Mouse (Mus musculus): ENCODE data around the gene Clhc1. TPM values are rescaled to one million over a fixed set of nuclear protein-coding genes. Genes with fewer than 3 reads are reported as not detected.

Clhc1 gene
- polyA plus RNA-seq, 1 experiment from 2014 or later, result 0.19 TPM

DNA sequence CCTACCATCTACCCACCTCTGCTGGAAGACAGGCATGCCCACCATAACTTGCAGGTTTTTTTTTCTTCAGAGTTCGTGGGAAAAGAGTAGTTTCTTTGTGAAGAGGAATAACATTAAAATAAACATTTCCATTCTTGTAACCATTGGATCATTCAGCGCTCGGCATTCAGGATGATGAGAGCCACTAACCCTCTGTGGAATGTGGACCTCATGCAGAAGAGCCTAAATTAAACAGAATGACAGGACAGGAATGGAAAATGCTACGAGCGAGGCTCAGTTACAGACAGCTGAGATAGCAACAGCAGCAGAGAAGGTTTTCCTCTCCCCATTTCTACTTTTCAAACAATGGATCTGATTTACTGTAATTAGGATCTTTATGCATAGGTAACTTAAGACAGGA lies 78.8 kb downstream of the Clhc1 start:
- no peaks in the 10 kb centered on the region for H3K36me3 ChIP-seq
- H3K27me3 ChIP-seq, result no peaks in the 10 kb centered on the region
- ATAC-seq, result no peak
- no peaks in the 10 kb centered on the region for H3K4me1 ChIP-seq (replicated peaks)
- no peak overlapping the region for H3K27ac ChIP-seq
- no peak overlapping the region for H3K9ac ChIP-seq (replicated peaks)
- no peak overlapping the region for H3K4me3 ChIP-seq (replicated peaks)
- no peaks in the 10 kb centered on the region for H3K9me3 ChIP-seq
- WGBS, result 76% methylated on average over 5 of the region's 5 CpGs
- H3K4me2 ChIP-seq (replicated peaks), result no peak overlapping the region

DNA sequence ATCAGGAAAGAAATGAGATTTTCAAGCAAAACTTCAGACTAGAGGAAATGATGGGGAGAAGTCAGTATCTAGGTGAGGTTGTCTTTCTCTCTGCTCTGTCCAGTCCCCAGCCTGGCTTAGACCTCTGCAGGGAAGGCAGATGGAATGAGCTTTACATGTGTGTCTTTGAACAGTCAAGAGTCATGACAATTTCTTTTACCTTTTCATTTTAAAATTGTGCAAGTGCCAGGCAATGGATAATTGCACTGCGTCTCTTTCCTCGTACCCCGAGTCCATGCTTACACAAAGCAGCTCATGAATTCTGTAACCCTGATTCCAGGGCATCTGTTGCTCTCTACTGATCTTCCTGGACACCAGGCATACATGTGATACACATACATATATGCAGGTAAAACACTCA lies 80.0 kb downstream of the Clhc1 start:
- H3K9ac ChIP-seq (replicated peaks), result no peak overlapping the region
- H3K4me3 ChIP-seq (replicated peaks), result no peak overlapping the region
- no peaks in the 10 kb centered on the region for H3K27me3 ChIP-seq
- WGBS, result 96% methylated on average over 3 of the region's 3 CpGs
- no peak for ATAC-seq
- no peaks in the 10 kb centered on the region for H3K9me3 ChIP-seq
- H3K36me3 ChIP-seq, result no peaks in the 10 kb centered on the region
- H3K4me1 ChIP-seq (replicated peaks), result no peaks in the 10 kb centered on the region
- H3K27ac ChIP-seq, result no peak overlapping the region
- H3K4me2 ChIP-seq (replicated peaks), result no peak overlapping the region

Other genes starting within 250 kb of the Clhc1 start
- gene Ccdc88a, start 174.3 kb upstream of the Clhc1 start, polyA plus RNA-seq (2015; fragmentation: Nextera tagmentation; extraction: Ambion mirVana), result 77.6 and 87.4 TPM in 2 replicates
- gene Prorsd1, start 32.9 kb upstream of the Clhc1 start, polyA plus RNA-seq (2015; fragmentation: Nextera tagmentation; extraction: Ambion mirVana), result 13.4 TPM in 2 replicates
- gene Mtif2, start 21.5 kb upstream of the Clhc1 start, polyA plus RNA-seq (2015; fragmentation: Nextera tagmentation; extraction: Ambion mirVana), result 58.9 and 62.4 TPM in 2 replicates
- gene Rps27a, start 159 bp downstream of the Clhc1 start, polyA plus RNA-seq (2015; fragmentation: Nextera tagmentation; extraction: Ambion mirVana), result 678 and 696 TPM in 2 replicates
- 111 and 113 TPM in 2 replicates for gene Rtn4, start 145.0 kb downstream of the Clhc1 start, polyA plus RNA-seq (2015; fragmentation: Nextera tagmentation; extraction: Ambion mirVana)